Mouse (Mus musculus): ENCODE results near the gene Scn2b. TPM values are rescaled to one million over a fixed set of nuclear protein-coding genes. Genes with fewer than 3 reads are reported as not detected.

The Scn2b gene
- total and polyA plus RNA-seq, 2 experiments from 2014 or later = 9.1 to 14.1 TPM

GRCm38 (mm10) chr9:45145533-45146266 is 28.1 kb downstream of the Scn2b start:
- H3K27me3 ChIP-seq (ENCODE audit: insufficient read depth, low read length) = peaks cover 33% of the 10 kb centered on the region

GRCm38 (mm10) chr9:45146267-45146597 is 28.6 kb downstream of the Scn2b start:
- 1% methylated on average over 5 of the region's 5 CpGs for WGBS
- no peaks in the 10 kb centered on the region for H3K9me3 ChIP-seq (ENCODE audit: low read length)
- H3K4me1 ChIP-seq (ENCODE audit: insufficient read depth, low read length) = peaks cover 4% of the 10 kb centered on the region; the same call in 1 of the 2 replicates
- DNase-seq (ENCODE audit: low spot score) = peak; percentile 71
- H3K27me3 ChIP-seq (ENCODE audit: insufficient read depth, low read length) = peaks cover 31% of the 10 kb centered on the region
- H3K9ac ChIP-seq (replicated peaks; ENCODE audit: low read length, poor library complexity, severe bottlenecking) = peak overlapping the region; percentile 50; the same call in 1 of the 2 replicates
- H3K36me3 ChIP-seq (ENCODE audit: insufficient read depth, low read length) = no peaks in the 10 kb centered on the region
- H3K27ac ChIP-seq (ENCODE audit: low read depth, low read length) = no peak overlapping the region
- peak overlapping the region; percentile 38 for H3K4me3 ChIP-seq (ENCODE audit: low read depth, low read length)
- peak overlapping the region; percentile 86 for H3K4me2 ChIP-seq (ENCODE audit: low read depth, low read length, poor library complexity, severe bottlenecking)
- no peak for ATAC-seq (ENCODE audit: low FRiP score)
- TF ChIP-seq CTCF (IDR thresholded peaks at IDR 0.05) = peak; percentile 93

More at GRCm38 (mm10) chr9:45145533-45146266, 28.1 kb downstream of the Scn2b start:
- peak; percentile 59 for TF ChIP-seq CTCF (IDR thresholded peaks at IDR 0.05)
- DNase-seq (ENCODE audit: low spot score) = no peak
- no peaks in the 10 kb centered on the region for H3K36me3 ChIP-seq (ENCODE audit: insufficient read depth, low read length)
- H3K4me2 ChIP-seq (ENCODE audit: low read depth, low read length, poor library complexity, severe bottlenecking) = peak overlapping the region; percentile 86
- H3K27ac ChIP-seq (ENCODE audit: low read depth, low read length) = no peak overlapping the region
- H3K4me1 ChIP-seq (ENCODE audit: insufficient read depth, low read length) = peaks cover 4% of the 10 kb centered on the region; the same call in 1 of the 2 replicates
- no peaks in the 10 kb centered on the region for H3K9me3 ChIP-seq (ENCODE audit: low read length)
- WGBS = 2% methylated on average over 27 of the region's 27 CpGs
- ATAC-seq (ENCODE audit: low FRiP score) = peak; percentile 49; the same call in 1 of the 2 replicates
- peak overlapping the region; percentile 50 for H3K9ac ChIP-seq (replicated peaks; ENCODE audit: low read length, poor library complexity, severe bottlenecking)
- H3K4me3 ChIP-seq (ENCODE audit: low read depth, low read length) = peak overlapping the region; percentile 38

- Histone ChIP-seq H3K36me3 (ENCODE audit: insufficient read depth, low read length) (no peaks in the 10 kb centered on the region), H3K4me1 (ENCODE audit: insufficient read depth, low read length) (no peaks in the 10 kb centered on the region), H3K4me3 (ENCODE audit: low read depth, low read length) (no peak overlapping the region), H3K27me3 (ENCODE audit: insufficient read depth, low read length) (peaks cover 16% of the 10 kb centered on the region; the same call in 1 of the 2 replicates), H3K4me2 (ENCODE audit: low read depth, low read length, poor library complexity, severe bottlenecking) (no peak overlapping the region), H3K27ac (ENCODE audit: low read depth, low read length) (no peak overlapping the region), H3K9ac (replicated peaks; ENCODE audit: low read length, poor library complexity, severe bottlenecking) (no peak overlapping the region), H3K9me3 (ENCODE audit: low read length) (no peaks in the 10 kb centered on the region)
- no peak for ATAC-seq (ENCODE audit: low FRiP score)
- no peak for DNase-seq (ENCODE audit: low spot score)
- no peak for TF ChIP-seq CTCF (IDR thresholded peaks at IDR 0.05)
- WGBS = 67% methylated on average over 1 of the region's 1 CpGs
Measured at GRCm38 (mm10) chr9:45150933-45151332, 33.4 kb downstream of the Scn2b start.

GRCm38 (mm10) chr9:45153361-45153760 is 35.8 kb downstream of the Scn2b start:
- 77% methylated on average over 7 of the region's 7 CpGs for WGBS

GRCm38 (mm10) chr9:45167903-45168302 is 50.3 kb downstream of the Scn2b start:
- Histone ChIP-seq H3K4me2 (ENCODE audit: low read depth, low read length, poor library complexity, severe bottlenecking) (no peak overlapping the region), H3K9ac (replicated peaks; ENCODE audit: low read length, poor library complexity, severe bottlenecking) (no peak overlapping the region), H3K9me3 (ENCODE audit: low read length) (no peaks in the 10 kb centered on the region), H3K27me3 (ENCODE audit: insufficient read depth, low read length) (no peaks in the 10 kb centered on the region), H3K27ac (ENCODE audit: low read depth, low read length) (no peak overlapping the region), H3K4me3 (ENCODE audit: low read depth, low read length) (no peak overlapping the region), H3K36me3 (ENCODE audit: insufficient read depth, low read length) (no peaks in the 10 kb centered on the region), H3K4me1 (ENCODE audit: insufficient read depth, low read length) (no peaks in the 10 kb centered on the region)
- WGBS = 80% methylated on average over 5 of the region's 5 CpGs
- ATAC-seq (ENCODE audit: low FRiP score) (no peak), DNase-seq (ENCODE audit: low spot score) (no peak)
- no peak for TF ChIP-seq CTCF (IDR thresholded peaks at IDR 0.05)

More at GRCm38 (mm10) chr9:45153361-45153760, 35.8 kb downstream of the Scn2b start:
- H3K4me2 ChIP-seq (ENCODE audit: low read depth, low read length, poor library complexity, severe bottlenecking) = no peak overlapping the region
- H3K9me3 ChIP-seq (ENCODE audit: low read length) = no peaks in the 10 kb centered on the region
- no peak overlapping the region for H3K9ac ChIP-seq (replicated peaks; ENCODE audit: low read length, poor library complexity, severe bottlenecking)
- 0 out of 2 replicates have a peak, but pooled peaks cover 12% of the 10 kb centered on the region for H3K27me3 ChIP-seq (ENCODE audit: insufficient read depth, low read length)
- DNase-seq (ENCODE audit: low spot score) (no peak), ATAC-seq (ENCODE audit: low FRiP score) (no peak)
- TF ChIP-seq CTCF (IDR thresholded peaks at IDR 0.05) = no peak
- H3K27ac ChIP-seq (ENCODE audit: low read depth, low read length) = no peak overlapping the region
- no peaks in the 10 kb centered on the region for H3K4me1 ChIP-seq (ENCODE audit: insufficient read depth, low read length)
- H3K36me3 ChIP-seq (ENCODE audit: insufficient read depth, low read length) = no peaks in the 10 kb centered on the region
- no peak overlapping the region for H3K4me3 ChIP-seq (ENCODE audit: low read depth, low read length)

GRCm38 (mm10) chr9:45170150-45170549 is 52.6 kb downstream of the Scn2b start:
- ATAC-seq (ENCODE audit: low FRiP score) (no peak), DNase-seq (ENCODE audit: low spot score) (no peak)
- no peak overlapping the region for H3K9ac ChIP-seq (replicated peaks; ENCODE audit: low read length, poor library complexity, severe bottlenecking)
- no peaks in the 10 kb centered on the region for H3K36me3 ChIP-seq (ENCODE audit: insufficient read depth, low read length)
- H3K27me3 ChIP-seq (ENCODE audit: insufficient read depth, low read length) = no peaks in the 10 kb centered on the region
- H3K9me3 ChIP-seq (ENCODE audit: low read length) = no peaks in the 10 kb centered on the region
- no peak overlapping the region for H3K4me2 ChIP-seq (ENCODE audit: low read depth, low read length, poor library complexity, severe bottlenecking)
- no peaks in the 10 kb centered on the region for H3K4me1 ChIP-seq (ENCODE audit: insufficient read depth, low read length)
- no peak overlapping the region for H3K4me3 ChIP-seq (ENCODE audit: low read depth, low read length)
- no peak for TF ChIP-seq CTCF (IDR thresholded peaks at IDR 0.05)
- 91% methylated on average over 5 of the region's 5 CpGs for WGBS
- H3K27ac ChIP-seq (ENCODE audit: low read depth, low read length) = no peak overlapping the region
